Mouse (Mus musculus) myocyte (in vitro differentiated cells): ENCODE results near the gene Ctsh.

Experiments
- CEBPB ChIP-seq: IDR thresholded peaks from 2 replicates; pipeline ENCODE4 v1.6.1; 2011; ENCODE audit warnings: mild to moderate bottlenecking, moderate library complexity; ENCODE audit not compliant: poor library complexity, insufficient read depth, severe bottlenecking
- E2F4 ChIP-seq: IDR thresholded peaks from one replicate; pipeline ENCODE4 v1.6.1; 2011; ENCODE audit warnings: mild to moderate bottlenecking, control low read depth, moderate library complexity; ENCODE audit not compliant: insufficient read depth
- MAX ChIP-seq: IDR thresholded peaks from one replicate; pipeline ENCODE4 v1.6.1; 2011; ENCODE audit warnings: low read depth, mild to moderate bottlenecking, control low read depth
- MYOD1 ChIP-seq, 3 experiments: IDR thresholded peaks; one replicate each; pipeline ENCODE4 v1.6.1; 2011; ENCODE audit warnings: control low read depth in 2 of 3, low read depth in 2 of 3, mild to moderate bottlenecking in 2 of 3, moderate library complexity in 1 of 3; ENCODE audit not compliant: insufficient read length in 2 of 3, control insufficient read depth in 1 of 3
- MYOG ChIP-seq, 3 experiments: IDR thresholded peaks; one replicate each; pipeline ENCODE4 v1.6.1; 2011; ENCODE audit warnings: control low read depth in 2 of 3, low read depth in 2 of 3, mild to moderate bottlenecking in 2 of 3; ENCODE audit not compliant: insufficient read length in 2 of 3, control insufficient read depth in 1 of 3, insufficient read depth in 1 of 3
- POLR2A ChIP-seq: IDR thresholded peaks from one replicate; pipeline ENCODE4 v1.6.1; 2011; ENCODE audit warnings: low read depth, mild to moderate bottlenecking, control low read depth, moderate library complexity; ENCODE audit not compliant: insufficient read length
- SRF ChIP-seq: IDR thresholded peaks from one replicate; pipeline ENCODE4 v1.6.1; 2011; ENCODE audit warnings: low read depth; ENCODE audit not compliant: control insufficient read depth, insufficient read length
- TCF12 ChIP-seq: IDR thresholded peaks from one replicate; pipeline ENCODE4 v1.6.1; 2011; ENCODE audit warnings: mild to moderate bottlenecking, control low read depth; ENCODE audit not compliant: poor library complexity, insufficient read depth, severe bottlenecking
- USF1 ChIP-seq: IDR thresholded peaks from one replicate; pipeline ENCODE4 v1.6.1; 2011; ENCODE audit warnings: low read depth, mild to moderate bottlenecking, control low read depth, moderate library complexity

GRCm38 (mm10) chr9:90033922-90034321 is 20.0 kb upstream of the Ctsh start:
- TF ChIP-seq POLR2A, result no peak
- no peak for TF ChIP-seq CEBPB
- TF ChIP-seq MAX, result no peak
- no peak for TF ChIP-seq E2F4
- no peak for TF ChIP-seq SRF
- no peak for TF ChIP-seq MYOD1 (IDR thresholded peaks at IDR 0.05; ENCODE audit: control insufficient read depth in 1 of 3, insufficient read length in 2 of 3, low read depth in 2 of 3)
- TF ChIP-seq MYOG (IDR thresholded peaks at IDR 0.05; ENCODE audit: control insufficient read depth in 1 of 3, insufficient read depth in 1 of 3, insufficient read length in 2 of 3, low read depth in 2 of 3), result no peak
- TF ChIP-seq USF1, result no peak
- TF ChIP-seq TCF12, result no peak
